Mouse (Mus musculus): Measurements from ENCODE around the gene Wnt11.

- TF ChIP-seq CTCF (IDR thresholded peaks at IDR 0.05; ENCODE audit: low read depth) (no peak), EP300 (optimal IDR thresholded peaks at IDR 0.05) (no peak)
These were observed 21.2 kb downstream of the Wnt11 start for GRCm38 (mm10) chr7:98856128-98856527.

All from stomach, postnatal 0 days (tissue).